Comparison of ENCODE assay signal across 23 mouse cellular contexts in the genomic region with DNA sequence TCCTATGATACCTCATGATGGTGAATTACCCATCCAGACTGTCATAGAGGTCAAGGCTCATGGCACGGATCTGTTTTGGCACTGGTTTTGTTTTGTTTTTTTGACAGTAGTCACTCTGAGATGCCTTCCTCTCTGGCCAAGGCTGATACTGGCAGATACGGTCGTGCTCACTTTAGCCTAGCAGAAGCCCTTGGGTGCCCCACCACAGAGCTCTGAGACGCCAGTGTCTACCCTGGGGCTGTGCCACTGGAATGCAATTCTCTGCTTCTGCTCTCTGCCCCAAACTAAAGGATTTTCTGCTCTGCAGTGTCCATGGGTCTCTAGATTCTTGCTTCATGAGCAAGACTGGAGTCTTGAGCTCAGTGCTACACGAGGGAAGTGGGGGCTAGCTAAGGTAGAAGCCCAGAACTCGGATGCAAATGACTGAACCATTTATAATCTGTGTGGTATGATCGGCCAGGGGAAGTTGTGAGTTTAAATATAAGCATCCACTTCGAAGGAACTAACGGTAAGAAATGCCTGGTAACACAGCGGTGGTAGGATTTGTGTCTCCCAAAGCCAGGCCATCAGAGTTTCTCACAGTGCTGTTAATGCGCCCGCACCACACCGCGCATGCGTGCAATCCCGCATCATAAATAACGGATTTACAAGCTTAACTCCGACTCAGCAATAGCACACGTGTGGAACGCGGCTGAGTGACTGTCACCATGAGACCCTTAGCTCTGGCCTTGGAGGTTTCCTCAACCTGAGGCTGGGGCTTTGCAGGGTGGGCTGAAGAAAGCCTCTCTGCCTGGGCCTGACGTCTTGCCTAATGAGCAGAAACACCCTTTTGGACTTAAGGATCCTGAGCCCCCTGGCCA.
DNase-seq lines count a peak whose midpoint lies in the region; ATAC-seq lines count a peak whose summit lies in the region.
"Had no signal": no experiment of that assay in that cellular context is flagged by ENCODE, and none has a peak within 500 bp of the region (broad histone marks: within the 10 kb centered on the region; RNA-seq: fewer than 3 reads in every experiment).

No protein-coding gene starts in this region.

- no peaks in the 10 kb centered on the region for H3K27me3 ChIP-seq in heart, embryonic 10.5 days (ENCODE audit: insufficient read depth, poor library complexity, severe bottlenecking)
- H3K27me3 ChIP-seq in limb, embryonic 12.5 days, result no peaks in the 10 kb centered on the region
- no peaks in the 10 kb centered on the region for H3K27me3 ChIP-seq in neural tube, embryonic 14.5 days (ENCODE audit: control insufficient read depth, insufficient read depth, low read length)
- no peaks in the 10 kb centered on the region for H3K27me3 ChIP-seq in midbrain, embryonic 10.5 days (ENCODE audit: low read depth, poor library complexity, severe bottlenecking)
- H3K27me3 ChIP-seq: embryonic facial prominence, embryonic 12.5 days; hindbrain, embryonic 12.5 days; midbrain, embryonic 15.5 days had no signal

- peak; percentile 71; the same call in 1 of the 2 replicates for ATAC-seq in limb, embryonic 12.5 days (ENCODE audit: insufficient number of reproducible peaks, insufficient read depth, low FRiP score, low TSS enrichment, low read depth)
- peak; percentile 64 for ATAC-seq in neural tube, embryonic 14.5 days (ENCODE audit: low read depth)
- no peak for ATAC-seq in CD4-positive, CD25-positive, alpha-beta regulatory T cell, adult 4 months
- ATAC-seq: forebrain, embryonic 16.5 days; inflammation-experienced regulatory T-cells, adult 6 months; midbrain, embryonic 15.5 days had no signal

- H3K9ac ChIP-seq in limb, embryonic 12.5 days (replicated peaks), result no peak overlapping the region
- no peak overlapping the region for H3K9ac ChIP-seq in neural tube, embryonic 14.5 days (replicated peaks; ENCODE audit: low read depth, low read length)
- H3K9ac ChIP-seq: embryonic facial prominence, embryonic 12.5 days; hindbrain, embryonic 12.5 days; liver, embryonic 14.5 days; midbrain, embryonic 15.5 days had no signal

- no peak overlapping the region for H3K27ac ChIP-seq in heart, embryonic 10.5 days
- 0 out of 2 replicates have a peak overlapping the region, but pooled peaks have one; percentile 35 for H3K27ac ChIP-seq in limb, embryonic 12.5 days
- no peak overlapping the region for H3K27ac ChIP-seq in neural tube, embryonic 14.5 days (ENCODE audit: low read depth, low read length)
- no peak overlapping the region for H3K27ac ChIP-seq in midbrain, embryonic 10.5 days (replicated peaks)
- H3K27ac ChIP-seq: embryonic facial prominence, embryonic 12.5 days; hindbrain, embryonic 12.5 days; layer of hippocampus, adult 2 months; liver, embryonic 14.5 days; macrophage; midbrain, embryonic 15.5 days had no signal

- no peaks in the 10 kb centered on the region for H3K9me3 ChIP-seq in heart, embryonic 10.5 days
- H3K9me3 ChIP-seq in limb, embryonic 12.5 days, result no peaks in the 10 kb centered on the region
- H3K9me3 ChIP-seq in neural tube, embryonic 14.5 days (ENCODE audit: control insufficient read depth, low read length), result no peaks in the 10 kb centered on the region
- H3K9me3 ChIP-seq in midbrain, embryonic 10.5 days (replicated peaks), result no peaks in the 10 kb centered on the region
- H3K9me3 ChIP-seq: embryonic facial prominence, embryonic 12.5 days; hindbrain, embryonic 12.5 days; midbrain, embryonic 15.5 days had no signal

- peak; percentile 78 for DNase-seq in heart, adult 11 months
- DNase-seq in heart, embryonic 10.5 days (ENCODE audit: low spot score), result no peak
- DNase-seq in A20 (ENCODE audit: low read depth, low spot score), result peak; percentile 82
- DNase-seq in layer of hippocampus, postnatal 14 days (ENCODE audit: low spot score in 2 of 2), result no peak
- DNase-seq in midbrain, embryonic 10.5 days (ENCODE audit: low spot score), result no peak
- DNase-seq: cerebellum, adult 9-11 months; heart, postnatal 10 days; kidney, adult 2 months; kidney, postnatal 14 days; thymus, adult 18-20 months had no signal

- peak overlapping the region; percentile 15; the same call in 1 of the 2 replicates for H3K4me2 ChIP-seq in limb, embryonic 12.5 days
- no peak overlapping the region for H3K4me2 ChIP-seq in neural tube, embryonic 14.5 days (ENCODE audit: low read depth, low read length)
- H3K4me2 ChIP-seq: embryonic facial prominence, embryonic 12.5 days; heart, embryonic 11.5 days; hindbrain, embryonic 12.5 days; midbrain, embryonic 15.5 days had no signal

- H3K4me3 ChIP-seq in heart, embryonic 10.5 days, result no peak overlapping the region
- no peak overlapping the region for H3K4me3 ChIP-seq in limb, embryonic 12.5 days (replicated peaks)
- H3K4me3 ChIP-seq in neural tube, embryonic 14.5 days (ENCODE audit: low read depth, low read length), result no peak overlapping the region
- H3K4me3 ChIP-seq in midbrain, embryonic 10.5 days, result no peak overlapping the region
- H3K4me3 ChIP-seq: embryonic facial prominence, embryonic 12.5 days; hindbrain, embryonic 12.5 days; layer of hippocampus, adult 2 months; midbrain, embryonic 15.5 days; myocyte had no signal

- no peaks in the 10 kb centered on the region for H3K36me3 ChIP-seq in heart, embryonic 10.5 days
- H3K36me3 ChIP-seq in limb, embryonic 12.5 days, result no peaks in the 10 kb centered on the region
- no peaks in the 10 kb centered on the region for H3K36me3 ChIP-seq in neural tube, embryonic 14.5 days (ENCODE audit: control insufficient read depth, insufficient read depth, low read length)
- H3K36me3 ChIP-seq in midbrain, embryonic 10.5 days, result no peaks in the 10 kb centered on the region
- H3K36me3 ChIP-seq: embryonic facial prominence, embryonic 12.5 days; hindbrain, embryonic 12.5 days; midbrain, embryonic 15.5 days had no signal

- H3K4me1 ChIP-seq in heart, embryonic 10.5 days, result no peaks in the 10 kb centered on the region; the same call in 1 of the 2 replicates
- H3K4me1 ChIP-seq in limb, embryonic 12.5 days (replicated peaks), result peaks cover 19% of the 10 kb centered on the region
- no peaks in the 10 kb centered on the region for H3K4me1 ChIP-seq in neural tube, embryonic 14.5 days (ENCODE audit: control insufficient read depth, insufficient read depth, low read length)
- peaks cover 11% of the 10 kb centered on the region for H3K4me1 ChIP-seq in midbrain, embryonic 10.5 days

- WGBS in heart, embryonic 10.5 days, result 87% methylated on average over 22 of the region's 22 CpGs
- 67% methylated on average over 22 of the region's 22 CpGs for WGBS in limb, embryonic 12.5 days
- 78% methylated on average over 22 of the region's 22 CpGs for WGBS in neural tube, embryonic 14.5 days
- WGBS in midbrain, embryonic 10.5 days, result 92% methylated on average over 22 of the region's 22 CpGs

Comparison
In these comparisons a context has a peak if more than half of its experiments do, and no peak if none do; other contexts are left out.
1. DNase-seq: peak in heart, adult 11 months (single experiment) and A20 (single experiment); none in heart, embryonic 10.5 days (single experiment), layer of hippocampus, postnatal 14 days (0 of 2) and midbrain, embryonic 10.5 days (single experiment).